Mouse (Mus musculus) forebrain, embryonic 13.5 days (tissue): ENCODE data around the gene Pdzd2. TPM values are rescaled to one million over a fixed set of nuclear protein-coding genes. Genes with fewer than 3 reads are reported as not detected.
A peak's percentile ranks its signal among the peaks of the same experiment; 100 is the strongest.

Experiments
- ATAC-seq: fragments of 200-750 bp; cut with Nextera tagmentation; 2 replicates; pipeline ENCODE4 v1.8.0; 2017
- H3K27ac ChIP-seq: fragments of 300-500 bp; sonication (generic); 2 replicates; pipeline ENCODE4 v1.5.1; 2015; ENCODE audit warnings: inconsistent platforms, mild to moderate bottlenecking, moderate library complexity
- H3K27me3 ChIP-seq: fragments of 300-500 bp; sonication (generic); 2 replicates; pipeline ENCODE4 v1.6.1; 2015; ENCODE audit warnings: mild to moderate bottlenecking, inconsistent platforms
- H3K36me3 ChIP-seq: fragments of 300-500 bp; sonication (generic); 2 replicates; pipeline ENCODE4 v1.6.1; 2015; ENCODE audit warnings: mild to moderate bottlenecking, inconsistent platforms; ENCODE audit not compliant: poor library complexity, severe bottlenecking
- H3K4me1 ChIP-seq: fragments of 300-500 bp; sonication (generic); 2 replicates; pipeline ENCODE4 v1.6.1; 2015; ENCODE audit warnings: inconsistent platforms
- H3K4me2 ChIP-seq: fragments of 300-500 bp; sonication (generic); 2 replicates; pipeline ENCODE4 v1.6.1; 2015; ENCODE audit warnings: inconsistent platforms, mild to moderate bottlenecking, moderate library complexity
- H3K4me3 ChIP-seq: fragments of 300-500 bp; sonication (generic); 2 replicates; pipeline ENCODE4 v1.5.1; 2015; ENCODE audit warnings: mild to moderate bottlenecking, inconsistent platforms
- H3K9ac ChIP-seq: fragments of 300-500 bp; sonication (generic); 2 replicates; pipeline ENCODE4 v1.6.1; 2015; ENCODE audit warnings: mild to moderate bottlenecking, inconsistent platforms
- H3K9me3 ChIP-seq: fragments of 300-500 bp; sonication (generic); replicated peaks from 2 replicates; pipeline ENCODE4 v1.6.1; 2016; ENCODE audit warnings: inconsistent platforms
- WGBS: fragments of 180-500 bp; shearing (Covaris S2); methylation state at CpG from one replicate; pipeline ENCODE4 v1.1.7; 2015; 5-methylcytosine and 5-hydroxymethylcytosine counted together
- polyA plus RNA-seq: library from polyadenylated mRNA; unstranded; fragments of >200 nt; fragmentation: Nextera tagmentation; extraction: Ambion mirVana; gene quantifications from 2 replicates; pipeline ENCODE4 v1.2.1, GENCODE M21; 2015

Gene Pdzd2
- polyA plus RNA-seq, result 3.9 and 5.5 TPM in 2 replicates

DNA sequence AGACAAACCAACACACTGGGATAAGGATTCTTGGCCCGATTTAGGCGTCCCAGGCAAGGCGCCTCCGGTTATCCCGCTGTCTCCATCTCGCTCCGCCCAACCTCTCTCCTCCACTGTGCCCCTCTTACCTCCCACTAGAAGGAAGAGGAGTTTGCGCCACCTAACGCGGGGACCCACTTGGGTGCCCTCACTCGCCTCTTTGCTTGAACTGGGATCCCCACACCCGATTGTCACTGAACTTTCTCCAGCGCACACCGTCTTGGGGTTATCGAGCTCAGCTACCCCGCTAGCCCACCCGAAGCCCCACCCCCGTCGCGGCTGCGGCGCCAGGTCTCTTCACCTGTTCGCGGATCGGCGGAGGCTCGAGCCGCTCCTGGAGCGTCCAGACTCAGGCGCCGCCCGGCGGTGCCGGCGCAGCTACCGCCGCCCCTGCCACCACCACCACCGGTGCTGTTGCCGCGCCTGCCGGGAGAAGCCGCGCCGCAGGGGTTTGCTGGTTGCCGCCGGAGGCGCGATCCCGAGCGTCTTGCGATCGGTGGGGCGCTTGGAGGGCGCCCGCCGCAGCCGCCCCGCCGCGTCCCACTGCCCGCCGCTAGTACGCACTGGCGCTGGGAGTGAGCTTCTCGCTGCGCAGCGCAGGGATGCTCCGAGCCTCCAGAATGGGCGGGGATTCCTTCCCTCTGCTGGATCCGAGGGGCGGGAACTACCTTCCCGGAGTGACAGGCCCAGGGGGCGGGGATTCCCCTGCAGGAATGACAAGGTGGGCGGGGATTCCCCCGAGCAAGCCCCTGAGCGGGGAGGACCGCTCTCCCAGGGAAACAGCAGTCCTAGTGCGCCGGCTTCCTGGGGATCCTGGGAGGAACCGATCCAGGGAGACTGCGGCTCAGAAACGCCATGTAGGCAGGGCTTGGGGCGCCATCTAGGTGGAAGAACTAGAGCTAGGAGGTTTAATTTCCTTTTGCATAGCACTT lies at the start of gene Pdzd2:
Gene Pdzd2, minus strand, starts transcription at position 648 of the 971 bp plus-strand sequence.
- peak within 1 kb of the TSS; percentile 61 for H3K4me3 ChIP-seq
- H3K27ac ChIP-seq, result peak within 1 kb of the TSS; percentile 54
- peak; percentile 99 for ATAC-seq
- H3K4me1 ChIP-seq, result peaks cover 10% of the 10 kb centered on the region
- H3K27me3 ChIP-seq, result peaks cover 29% of the 10 kb centered on the region
- H3K9me3 ChIP-seq, result no peaks in the 10 kb centered on the region
- peak within 1 kb of the TSS; percentile 79 for H3K4me2 ChIP-seq
- H3K36me3 ChIP-seq, result no peaks in the 10 kb centered on the region
- H3K9ac ChIP-seq, result peak within 1 kb of the TSS; percentile 70
- WGBS, result under 1% methylated on average over 82 of the region's 83 CpGs

GRCm38 (mm10) chr15:12789406-12789867 lies 49.7 kb upstream of the Pdzd2 start:
- no peaks in the 10 kb centered on the region for H3K27me3 ChIP-seq
- no peak overlapping the region for H3K9ac ChIP-seq
- WGBS, result 30% methylated on average over 10 of the region's 10 CpGs
- H3K4me2 ChIP-seq, result no peak overlapping the region
- no peaks in the 10 kb centered on the region for H3K9me3 ChIP-seq
- no peak overlapping the region for H3K4me3 ChIP-seq
- no peaks in the 10 kb centered on the region for H3K36me3 ChIP-seq
- no peak; the same call in 1 of the 2 replicates for ATAC-seq
- H3K4me1 ChIP-seq, result 0 out of 2 replicates have a peak, but pooled peaks cover 3% of the 10 kb centered on the region
- H3K27ac ChIP-seq, result no peak overlapping the region

- Histone ChIP-seq H3K9me3 (no peaks in the 10 kb centered on the region), H3K9ac (no peak overlapping the region), H3K27me3 (no peaks in the 10 kb centered on the region), H3K4me2 (no peak overlapping the region), H3K4me1 (0 out of 2 replicates have a peak, but pooled peaks cover 3% of the 10 kb centered on the region), H3K27ac (no peak overlapping the region), H3K4me3 (no peak overlapping the region), H3K36me3 (no peaks in the 10 kb centered on the region)
- no peak for ATAC-seq
- WGBS, result 79% methylated on average over 5 of the region's 5 CpGs
These were observed 48.8 kb upstream of the Pdzd2 start for GRCm38 (mm10) chr15:12788536-12788935.

DNA sequence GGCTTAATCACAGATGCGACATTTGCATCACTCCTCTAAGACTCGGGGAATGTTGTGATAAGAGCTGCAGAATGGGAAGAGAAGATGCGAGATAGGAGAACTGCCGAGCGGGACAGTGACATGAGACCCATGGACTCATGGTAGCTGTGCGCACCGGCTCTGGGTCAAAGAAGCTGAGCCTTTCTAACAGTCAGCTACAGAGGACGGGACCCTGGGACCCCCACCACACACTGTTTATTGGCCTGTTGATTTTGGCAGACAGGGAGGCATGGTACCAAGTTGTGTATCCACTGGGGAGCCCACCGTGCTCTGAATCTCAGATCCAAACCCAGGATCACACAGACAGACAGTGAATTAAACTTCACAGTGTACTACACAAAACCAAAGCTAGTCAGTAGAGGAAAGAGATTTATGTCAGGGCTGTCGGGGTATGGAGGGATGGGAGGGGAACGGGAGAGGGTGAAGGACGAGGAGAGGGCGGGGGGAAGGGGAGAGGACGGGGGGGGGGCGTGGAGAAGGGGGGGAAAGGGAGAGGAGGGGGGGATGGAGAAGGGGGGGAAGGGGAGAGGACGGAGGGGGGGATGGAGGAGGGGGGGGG lies 42.1 kb upstream of the Pdzd2 start:
- no peak for ATAC-seq
- H3K9ac ChIP-seq, result no peak overlapping the region
- no peaks in the 10 kb centered on the region for H3K4me1 ChIP-seq
- H3K4me2 ChIP-seq, result no peak overlapping the region
- 75% methylated on average over 13 of the region's 16 CpGs for WGBS
- H3K36me3 ChIP-seq, result no peaks in the 10 kb centered on the region
- H3K4me3 ChIP-seq, result no peak overlapping the region
- H3K27me3 ChIP-seq, result no peaks in the 10 kb centered on the region
- H3K27ac ChIP-seq, result no peak overlapping the region
- no peaks in the 10 kb centered on the region for H3K9me3 ChIP-seq

DNA sequence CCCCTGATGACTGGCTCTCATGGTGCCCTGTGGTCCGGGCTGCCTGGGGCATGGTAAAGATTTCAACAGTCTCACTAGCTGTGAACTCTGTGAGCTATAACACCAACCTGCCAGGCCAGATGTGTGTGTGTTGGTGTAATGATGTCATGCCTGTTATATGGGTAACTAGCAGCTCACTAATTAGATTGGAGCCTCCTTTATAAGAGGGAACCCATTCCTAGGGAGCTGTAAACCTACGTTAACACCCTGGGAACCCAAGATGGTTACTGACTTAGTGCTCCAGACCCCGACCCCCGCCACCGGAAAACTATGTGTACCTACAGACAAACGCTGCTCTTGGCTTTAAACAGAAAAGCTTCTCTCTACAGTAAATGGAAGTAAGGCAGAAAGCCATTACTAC lies 41.6 kb upstream of the Pdzd2 start:
- no peaks in the 10 kb centered on the region for H3K4me1 ChIP-seq
- H3K9ac ChIP-seq, result no peak overlapping the region
- 90% methylated on average over 6 of the region's 6 CpGs for WGBS

DNA sequence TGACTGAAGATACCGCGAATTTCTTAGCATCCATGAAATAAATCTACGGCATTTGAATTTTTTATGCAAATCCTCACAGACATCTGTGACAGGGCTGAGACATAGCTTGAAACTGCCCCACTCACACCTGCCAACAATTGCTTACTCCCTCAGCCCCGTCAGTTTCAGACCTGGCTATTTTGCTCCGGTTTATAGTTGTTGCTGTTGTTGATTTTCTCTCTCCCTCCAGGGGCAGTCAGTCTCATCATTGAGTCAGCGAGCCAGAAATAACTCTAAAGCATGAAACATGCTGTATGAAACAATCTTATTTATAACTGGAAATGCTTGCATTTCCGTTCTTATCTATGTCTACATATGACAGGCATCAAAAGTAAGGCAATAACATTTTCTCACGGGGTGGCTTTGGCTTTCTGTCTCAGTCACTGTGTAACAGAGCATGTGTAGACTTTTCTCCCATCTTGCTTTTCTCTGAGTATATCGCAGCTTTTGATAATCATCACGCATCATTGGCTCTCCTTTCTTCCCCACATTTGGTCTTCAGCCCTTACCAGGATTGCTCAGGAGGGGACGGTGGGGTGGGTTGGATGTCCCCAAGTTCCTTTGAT lies 34.5 kb upstream of the Pdzd2 start:
- no peak overlapping the region for H3K27ac ChIP-seq
- H3K9ac ChIP-seq, result no peak overlapping the region
- no peak for ATAC-seq
- no peaks in the 10 kb centered on the region for H3K27me3 ChIP-seq
- no peaks in the 10 kb centered on the region; the same call in 1 of the 2 replicates for H3K9me3 ChIP-seq
- 78% methylated on average over 11 of the region's 11 CpGs for whole genome bisulfite sequencing
- H3K4me2 ChIP-seq, result no peak overlapping the region
- no peaks in the 10 kb centered on the region for H3K4me1 ChIP-seq
- no peaks in the 10 kb centered on the region for H3K36me3 ChIP-seq
- no peak overlapping the region for H3K4me3 ChIP-seq

More for the DNA sequence above, 41.6 kb upstream of the Pdzd2 start:
- no peaks in the 10 kb centered on the region for H3K36me3 ChIP-seq
- no peaks in the 10 kb centered on the region for H3K9me3 ChIP-seq
- no peak overlapping the region for H3K4me2 ChIP-seq
- H3K27me3 ChIP-seq, result no peaks in the 10 kb centered on the region
- ATAC-seq, result no peak
- no peak overlapping the region for H3K27ac ChIP-seq
- no peak overlapping the region for H3K4me3 ChIP-seq

DNA sequence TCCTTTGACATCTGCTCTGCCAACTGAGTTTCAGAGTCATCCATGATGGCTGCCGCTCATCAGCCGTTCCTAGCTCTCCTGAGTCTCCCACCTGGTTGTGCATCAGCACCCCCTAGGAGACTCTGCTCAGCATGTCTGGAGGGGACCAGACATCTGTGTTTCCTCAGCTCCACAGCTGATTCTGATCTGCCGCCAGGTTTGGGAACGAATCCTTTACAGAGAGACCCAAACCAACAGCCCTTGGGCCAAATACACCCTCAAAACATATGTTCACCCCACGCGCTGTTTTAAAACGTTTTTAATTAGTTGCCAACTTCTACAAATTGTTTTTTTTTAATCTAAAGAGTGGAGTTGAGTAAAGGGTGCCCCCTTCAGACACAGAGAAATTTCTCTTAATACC lies 31.2 kb upstream of the Pdzd2 start:
- peak; percentile 57; the same call in 1 of the 2 replicates for ATAC-seq
- no peaks in the 10 kb centered on the region for H3K36me3 ChIP-seq
- H3K4me1 ChIP-seq, result no peaks in the 10 kb centered on the region
- no peak overlapping the region for H3K4me2 ChIP-seq
- no peak overlapping the region for H3K9ac ChIP-seq
- no peak overlapping the region for H3K4me3 ChIP-seq
- no peaks in the 10 kb centered on the region for H3K27me3 ChIP-seq
- 78% methylated on average over 7 of the region's 7 CpGs for WGBS
- no peaks in the 10 kb centered on the region; the same call in 1 of the 2 replicates for H3K9me3 ChIP-seq
- H3K27ac ChIP-seq, result no peak overlapping the region

DNA sequence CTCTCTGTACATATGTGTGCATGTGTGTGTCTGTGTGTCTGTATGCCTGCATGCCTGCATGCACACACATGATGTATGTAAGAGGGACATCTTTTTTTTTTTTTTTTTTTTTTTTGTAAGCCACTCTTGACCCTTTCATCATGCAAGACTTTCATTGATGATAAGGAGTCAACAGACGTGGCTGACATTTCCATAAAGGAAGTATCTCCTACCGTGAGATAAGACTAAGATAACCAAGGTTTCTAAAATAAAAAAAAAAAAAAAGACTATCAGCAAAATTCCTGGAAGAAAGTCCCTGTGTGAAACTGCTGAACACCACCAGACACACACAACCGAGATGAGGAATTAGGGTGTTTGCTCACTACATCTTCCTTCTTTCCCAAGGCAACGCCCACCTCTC lies 27.1 kb upstream of the Pdzd2 start:
- Histone ChIP-seq H3K4me1 (no peaks in the 10 kb centered on the region), H3K9me3 (no peaks in the 10 kb centered on the region), H3K4me3 (no peak overlapping the region), H3K27me3 (no peaks in the 10 kb centered on the region), H3K36me3 (no peaks in the 10 kb centered on the region), H3K9ac (no peak overlapping the region), H3K27ac (no peak overlapping the region), H3K4me2 (no peak overlapping the region)
- ATAC-seq, result no peak
- WGBS, result 72% methylated on average over 4 of the region's 4 CpGs

- Histone ChIP-seq H3K4me3 (no peak overlapping the region), H3K27ac (no peak overlapping the region), H3K9me3 (no peaks in the 10 kb centered on the region), H3K4me1 (peaks cover 4% of the 10 kb centered on the region; the same call in 1 of the 2 replicates), H3K36me3 (no peaks in the 10 kb centered on the region), H3K9ac (no peak overlapping the region), H3K27me3 (no peaks in the 10 kb centered on the region), H3K4me2 (no peak overlapping the region)
- 69% methylated on average over 10 of the region's 10 CpGs for WGBS
- no peak for ATAC-seq
These were observed 23.4 kb upstream of the Pdzd2 start for GRCm38 (mm10) chr15:12763147-12763546.

GRCm38 (mm10) chr15:12762258-12762913 lies 22.7 kb upstream of the Pdzd2 start:
- H3K4me1 ChIP-seq, result peaks cover 4% of the 10 kb centered on the region; the same call in 1 of the 2 replicates
- no peaks in the 10 kb centered on the region for H3K27me3 ChIP-seq
- H3K4me3 ChIP-seq, result no peak overlapping the region
- H3K9me3 ChIP-seq, result no peaks in the 10 kb centered on the region
- H3K4me2 ChIP-seq, result no peak overlapping the region
- H3K36me3 ChIP-seq, result no peaks in the 10 kb centered on the region
- WGBS, result 69% methylated on average over 11 of the region's 11 CpGs
- ATAC-seq, result no peak
- no peak overlapping the region for H3K9ac ChIP-seq
- H3K27ac ChIP-seq, result no peak overlapping the region

DNA sequence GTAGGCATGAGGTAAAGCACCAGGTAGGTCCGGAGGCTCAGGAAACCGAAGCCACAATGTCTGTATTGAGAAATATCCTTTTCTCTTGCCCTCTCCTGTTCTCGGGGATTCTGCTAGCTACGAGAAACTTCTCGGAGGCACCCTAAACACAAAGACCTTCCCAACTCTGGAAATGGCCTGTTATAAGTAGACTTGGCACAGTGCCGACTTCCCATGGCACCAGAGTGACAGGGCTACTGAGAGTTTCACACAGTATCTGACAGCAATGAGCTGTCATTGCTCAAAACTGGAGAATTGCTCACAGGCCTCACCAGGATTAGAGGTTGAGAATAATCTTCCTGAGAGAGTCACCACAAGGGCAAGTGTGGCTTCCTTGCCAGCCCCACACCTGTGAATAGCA lies 21.0 kb upstream of the Pdzd2 start:
- 72% methylated on average over 6 of the region's 6 CpGs for WGBS
- no peak for ATAC-seq
- Histone ChIP-seq H3K9ac (no peak overlapping the region), H3K4me1 (peaks cover 4% of the 10 kb centered on the region; the same call in 1 of the 2 replicates), H3K4me2 (no peak overlapping the region), H3K27ac (no peak overlapping the region), H3K36me3 (no peaks in the 10 kb centered on the region), H3K4me3 (no peak overlapping the region), H3K9me3 (no peaks in the 10 kb centered on the region), H3K27me3 (no peaks in the 10 kb centered on the region)
